Mouse (Mus musculus) lung, adult 18-20 months (tissue): ENCODE measurements around the gene Rgp1.

Source experiments
- DNase-seq, 2 experiments: peaks; one replicate each; pipeline ENCODE4 v3.0.0; 2022; ENCODE audit warnings: mixed read lengths in 2 of 2

Gene Rgp1

GRCm38 (mm10) chr4:43598650-43599380, 20.3 kb downstream of the Rgp1 start:
- no peak for DNase-seq

DNA sequence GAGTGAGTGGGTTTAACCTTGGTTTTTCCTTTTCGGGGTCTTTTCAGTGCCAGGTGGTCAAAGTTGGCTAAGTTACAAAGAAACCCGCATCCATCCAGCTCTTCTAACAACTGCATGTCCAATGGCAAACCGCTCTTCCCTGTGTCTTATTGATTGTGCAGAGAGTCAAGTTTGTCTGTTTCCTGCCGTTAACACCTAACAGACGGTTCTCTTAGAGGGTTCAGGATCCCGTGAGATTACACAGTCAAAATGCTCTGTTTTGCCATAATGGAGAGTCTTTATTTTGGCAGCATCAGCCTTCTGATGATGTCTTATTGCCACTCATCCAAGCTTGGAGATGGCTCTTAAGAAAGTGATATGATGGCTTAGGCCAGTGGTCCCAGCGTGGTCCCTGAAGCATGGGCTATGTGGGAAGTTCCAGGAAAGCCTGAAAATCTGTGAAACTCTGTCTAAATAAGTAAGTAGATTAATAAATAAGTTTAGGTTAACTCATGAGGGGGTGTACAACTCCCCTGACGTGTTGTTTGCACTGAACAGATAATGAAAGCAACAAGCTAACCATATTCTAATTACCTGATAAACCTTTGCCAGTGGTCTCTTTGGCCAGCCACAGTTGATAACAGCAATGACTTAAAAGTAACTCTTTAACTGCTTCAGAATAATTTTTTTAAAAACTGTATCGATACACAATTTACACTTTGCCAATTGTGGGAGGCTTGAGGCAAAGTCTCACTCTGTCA, 21.9 kb downstream of the Rgp1 start:
- no peak for DNase-seq

- no peak for DNase-seq
These were observed 25.6 kb downstream of the Rgp1 start for GRCm38 (mm10) chr4:43604099-43604498.

- DNase-seq: no peak
These were observed 26.5 kb downstream of the Rgp1 start for GRCm38 (mm10) chr4:43604751-43605685.

GRCm38 (mm10) chr4:43612534-43612933, 34.0 kb downstream of the Rgp1 start:
- DNase-seq: no peak

GRCm38 (mm10) chr4:43613060-43613730, 34.7 kb downstream of the Rgp1 start:
- DNase-seq: peak; percentile 25 to 35

DNA sequence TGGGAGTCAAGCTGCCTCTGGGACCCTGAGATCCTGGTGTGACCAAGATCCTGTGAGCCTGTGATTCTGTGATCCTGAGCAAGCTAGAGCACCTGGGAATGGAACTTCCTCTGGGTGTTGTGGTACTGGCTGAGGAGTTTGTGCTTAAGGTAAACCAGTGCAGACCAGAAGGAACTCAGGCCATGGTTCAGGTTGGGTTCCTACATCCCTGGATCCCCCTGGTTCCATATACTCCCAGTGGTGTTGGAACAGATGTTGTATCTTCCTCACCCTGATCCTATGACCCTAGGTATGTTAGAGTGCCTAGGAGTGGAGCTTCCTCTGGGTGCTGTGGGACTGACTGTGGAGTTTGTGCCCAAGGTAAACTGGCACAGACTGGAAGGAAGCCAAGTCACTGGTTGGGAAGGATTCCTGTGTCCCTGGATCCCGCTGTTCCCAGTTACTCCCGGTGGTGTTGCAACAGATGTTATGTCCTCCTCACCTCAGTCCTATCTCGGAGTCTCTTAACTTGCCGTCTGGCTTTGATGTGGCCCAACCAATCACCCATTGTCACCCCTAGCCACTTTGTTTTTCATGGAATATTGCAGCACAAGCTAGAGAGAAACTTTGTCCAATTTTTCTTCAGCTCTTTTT, 41.7 kb downstream of the Rgp1 start:
- DNase-seq: peak in 1 of 2 experiments; percentile 1

GRCm38 (mm10) chr4:43629106-43629817, 50.7 kb downstream of the Rgp1 start:
- DNase-seq: no peak

DNA sequence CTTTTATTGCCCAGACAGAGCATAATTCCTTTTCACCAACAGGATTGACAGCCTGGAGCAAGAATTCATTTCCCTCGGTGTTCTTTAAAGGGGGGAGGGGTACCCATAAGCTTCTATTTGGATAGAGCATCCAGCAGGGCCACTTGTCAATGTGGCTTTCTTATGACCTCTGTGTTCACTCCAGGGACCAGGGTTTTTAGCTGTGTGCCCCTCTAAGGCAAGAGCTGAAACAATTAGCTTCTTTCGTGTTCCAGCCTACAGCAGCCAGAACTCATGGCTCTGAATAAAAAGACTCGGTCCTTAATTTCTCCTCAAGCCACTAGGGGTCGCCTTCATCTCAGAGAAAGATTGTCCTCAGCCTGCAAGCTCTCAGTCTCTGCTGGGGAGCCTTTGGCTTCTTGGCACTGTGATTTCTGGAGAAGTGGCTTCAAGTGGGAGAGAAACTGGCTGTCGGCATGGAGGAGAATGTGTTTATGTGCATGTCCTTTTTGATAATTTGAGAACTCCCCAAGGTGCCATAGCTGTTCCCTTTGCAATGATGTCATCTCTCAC, 51.6 kb downstream of the Rgp1 start:
- DNase-seq: peak; percentile 80 to 88

DNA sequence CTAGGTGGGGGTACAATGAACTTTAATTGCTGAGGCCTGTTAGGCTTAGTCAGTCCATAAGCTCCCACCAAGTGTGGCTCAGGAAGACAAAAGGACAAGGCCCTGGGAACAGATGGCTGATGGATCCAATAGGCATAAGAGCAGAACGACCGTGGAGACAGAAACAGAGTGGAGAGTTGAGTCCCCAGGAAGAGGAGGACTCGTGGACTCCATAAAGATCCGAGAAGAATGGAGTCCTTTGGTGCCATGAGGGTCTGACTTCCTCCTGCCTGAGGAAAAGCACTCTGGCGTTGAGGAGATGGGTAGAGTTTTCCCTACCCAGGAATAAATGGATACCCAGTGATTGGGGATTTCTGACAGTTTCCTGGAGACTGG, 52.1 kb downstream of the Rgp1 start:
- DNase-seq: no peak

GRCm38 (mm10) chr4:43631046-43631955, 52.8 kb downstream of the Rgp1 start, which contains the start of gene Npr2:
Gene Npr2, plus strand, starts transcription at chr4:43631935.
- DNase-seq: peak; percentile 25 to 34

DNA sequence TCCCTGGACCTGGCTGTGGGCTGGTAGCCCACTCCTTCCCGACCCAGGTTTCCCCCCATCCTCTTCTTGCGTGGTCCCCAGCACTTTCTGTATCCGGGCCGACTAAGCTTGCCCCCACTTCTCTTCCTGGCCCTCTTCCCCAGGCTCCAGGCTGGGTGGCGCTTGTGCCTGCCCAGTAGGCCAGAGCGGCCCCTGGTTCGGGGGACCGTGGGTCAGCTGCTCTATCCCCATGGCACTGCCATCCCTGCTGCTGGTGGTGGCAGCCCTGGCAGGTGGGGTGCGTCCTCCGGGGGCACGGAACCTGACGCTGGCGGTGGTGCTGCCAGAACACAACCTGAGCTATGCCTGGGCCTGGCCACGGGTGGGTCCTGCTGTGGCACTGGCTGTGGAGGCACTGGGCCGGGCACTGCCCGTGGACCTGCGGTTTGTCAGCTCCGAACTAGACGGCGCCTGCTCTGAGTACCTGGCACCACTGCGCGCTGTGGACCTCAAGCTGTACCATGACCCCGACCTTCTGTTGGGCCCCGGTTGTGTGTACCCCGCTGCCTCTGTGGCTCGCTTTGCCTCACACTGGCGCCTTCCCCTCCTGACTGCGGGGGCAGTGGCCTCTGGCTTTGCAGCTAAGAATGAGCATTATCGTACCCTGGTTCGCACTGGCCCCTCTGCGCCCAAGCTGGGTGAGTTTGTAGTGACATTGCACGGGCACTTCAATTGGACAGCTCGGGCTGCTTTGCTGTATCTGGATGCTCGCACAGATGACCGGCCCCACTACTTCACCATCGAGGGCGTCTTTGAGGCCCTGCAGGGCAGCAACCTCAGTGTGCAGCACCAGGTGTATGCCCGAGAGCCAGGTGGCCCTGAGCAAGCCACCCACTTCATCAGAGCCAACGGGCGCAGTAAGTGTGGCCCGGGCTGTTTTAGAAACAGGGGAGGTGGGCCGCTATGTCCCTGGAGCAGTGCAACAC, 53.7 kb downstream of the Rgp1 start:
- no peak for DNase-seq

GRCm38 (mm10) chr4:43633296-43633695, 54.8 kb downstream of the Rgp1 start:
- no peak for DNase-seq

GRCm38 (mm10) chr4:43633736-43634135, 55.2 kb downstream of the Rgp1 start:
- DNase-seq: no peak

GRCm38 (mm10) chr4:43634621-43635374, 56.3 kb downstream of the Rgp1 start:
- DNase-seq: peak; percentile 3 to 17

- DNase-seq: peak in 1 of 2 experiments; percentile 2
These were observed 58.2 kb downstream of the Rgp1 start for GRCm38 (mm10) chr4:43636751-43637150.
